Mouse (Mus musculus) kidney, embryonic 15.5 days (tissue): Measurements from ENCODE around the gene Smg7. TPM values are rescaled to one million over a fixed set of nuclear protein-coding genes. Genes with fewer than 3 reads are reported as not detected.
A peak's percentile ranks its signal among the peaks of the same experiment; 100 is the strongest.

Experiments
- ATAC-seq: fragments of 200-750 bp; cut with Nextera tagmentation; replicated peaks from 2 replicates; pipeline ENCODE4 v1.8.0; 2017; ENCODE audit warnings: moderate TSS enrichment; ENCODE audit not compliant: low FRiP score
- H3K27ac ChIP-seq: fragments of 300-500 bp; sonication (generic); 2 replicates; pipeline ENCODE4 v1.5.1; 2015; ENCODE audit warnings: mild to moderate bottlenecking, inconsistent platforms
- H3K27me3 ChIP-seq: fragments of 300-500 bp; sonication (generic); 2 replicates; pipeline ENCODE4 v1.6.1; 2015; ENCODE audit warnings: inconsistent platforms
- H3K36me3 ChIP-seq: fragments of 300-500 bp; sonication (generic); 2 replicates; pipeline ENCODE4 v1.6.1; 2015; ENCODE audit warnings: inconsistent platforms
- H3K4me1 ChIP-seq: fragments of 300-500 bp; sonication (generic); 2 replicates; pipeline ENCODE4 v1.6.1; 2015; ENCODE audit warnings: inconsistent platforms
- H3K4me2 ChIP-seq: fragments of 300-500 bp; sonication (generic); 2 replicates; pipeline ENCODE4 v1.6.1; 2015; ENCODE audit warnings: moderate library complexity, mild to moderate bottlenecking, inconsistent platforms
- H3K4me3 ChIP-seq: fragments of 300-500 bp; sonication (generic); replicated peaks from 2 replicates; pipeline ENCODE4 v1.5.1; 2015; ENCODE audit warnings: mild to moderate bottlenecking, inconsistent platforms
- H3K9ac ChIP-seq: fragments of 300-500 bp; sonication (generic); 2 replicates; pipeline ENCODE4 v1.6.1; 2015; ENCODE audit warnings: mild to moderate bottlenecking, inconsistent platforms
- H3K9me3 ChIP-seq: fragments of 300-500 bp; sonication (generic); replicated peaks from 2 replicates; pipeline ENCODE4 v1.6.1; 2016; ENCODE audit warnings: inconsistent platforms
- WGBS: fragments of 180-500 bp; shearing (Covaris S2); methylation state at CpG from one replicate; pipeline ENCODE4 v1.1.7; 2015; ENCODE audit warnings: mixed read lengths; 5-methylcytosine and 5-hydroxymethylcytosine counted together
- polyA plus RNA-seq: library from polyadenylated mRNA; unstranded; fragments of >200 nt; fragmentation: Nextera tagmentation; extraction: Ambion mirVana; gene quantifications from 2 replicates; pipeline ENCODE4 v1.2.1, GENCODE M21; 2015

Gene Smg7
- polyA plus RNA-seq, 1 experiment from 2014 or later = 31.5 TPM

DNA sequence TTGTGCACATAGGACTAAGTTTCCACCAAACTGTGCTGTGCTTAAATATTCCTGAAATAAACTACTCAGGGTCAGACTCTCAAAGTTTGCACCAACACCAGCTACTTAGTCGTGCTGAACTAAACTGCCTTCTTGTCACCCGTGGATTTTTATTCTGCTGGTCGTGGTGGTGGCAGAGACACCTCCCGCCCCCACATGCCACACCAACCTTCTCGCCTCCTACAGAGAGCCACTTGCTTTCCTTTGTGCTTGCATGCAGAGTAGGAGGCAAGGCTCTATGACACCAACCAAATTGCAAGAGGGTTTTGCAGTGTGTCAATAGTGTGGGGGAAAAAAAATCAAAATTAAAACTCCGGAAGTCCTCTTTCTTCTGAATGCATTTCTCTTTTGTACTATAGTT is 82.9 kb downstream of the Smg7 start:
- no peak overlapping the region for H3K27ac ChIP-seq
- H3K9me3 ChIP-seq = no peaks in the 10 kb centered on the region
- H3K36me3 ChIP-seq = no peaks in the 10 kb centered on the region
- no peaks in the 10 kb centered on the region for H3K27me3 ChIP-seq
- no peak overlapping the region for H3K9ac ChIP-seq
- H3K4me1 ChIP-seq = peaks cover 24% of the 10 kb centered on the region
- no peak for ATAC-seq
- WGBS = 66% methylated on average over 6 of the region's 6 CpGs
- no peak overlapping the region for H3K4me3 ChIP-seq
- H3K4me2 ChIP-seq = no peak overlapping the region

DNA sequence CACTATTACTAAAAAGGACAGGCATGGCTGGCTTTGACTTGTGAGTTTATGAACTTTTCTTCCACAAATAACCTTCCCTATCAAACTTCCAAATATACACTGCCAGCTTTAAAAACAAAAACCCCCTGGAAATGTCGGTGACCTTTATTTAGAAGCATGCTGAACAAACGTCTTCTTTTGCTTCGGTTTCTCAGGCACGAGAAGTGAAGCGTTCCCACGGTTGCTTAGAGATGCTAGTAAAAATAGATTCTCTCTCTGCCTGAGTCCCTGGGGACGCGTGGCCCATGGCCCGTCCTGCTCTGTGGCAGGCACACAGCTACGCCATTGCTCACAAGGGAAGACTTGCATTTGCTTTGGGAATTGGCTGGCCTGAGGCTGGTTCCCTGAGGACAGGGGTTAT is 84.7 kb downstream of the Smg7 start:
- ATAC-seq = 0 out of 2 replicates have a peak, but pooled peaks have one; percentile 43

GRCm38 (mm10) chr1:152817027-152817769 is 85.2 kb downstream of the Smg7 start:
- Histone ChIP-seq H3K4me2 (no peak overlapping the region), H3K27ac (peak overlapping the region; percentile 63)
- ATAC-seq = 0 out of 2 replicates have a peak, but pooled peaks have one; percentile 29

More for the DNA sequence above, 84.7 kb downstream of the Smg7 start:
- Histone ChIP-seq H3K9me3 (no peaks in the 10 kb centered on the region), H3K36me3 (no peaks in the 10 kb centered on the region), H3K4me2 (no peak overlapping the region), H3K4me1 (peaks cover 24% of the 10 kb centered on the region), H3K4me3 (no peak overlapping the region), H3K27ac (peak overlapping the region; percentile 63), H3K27me3 (no peaks in the 10 kb centered on the region), H3K9ac (no peak overlapping the region)
- WGBS = 16% methylated on average over 10 of the region's 10 CpGs

DNA sequence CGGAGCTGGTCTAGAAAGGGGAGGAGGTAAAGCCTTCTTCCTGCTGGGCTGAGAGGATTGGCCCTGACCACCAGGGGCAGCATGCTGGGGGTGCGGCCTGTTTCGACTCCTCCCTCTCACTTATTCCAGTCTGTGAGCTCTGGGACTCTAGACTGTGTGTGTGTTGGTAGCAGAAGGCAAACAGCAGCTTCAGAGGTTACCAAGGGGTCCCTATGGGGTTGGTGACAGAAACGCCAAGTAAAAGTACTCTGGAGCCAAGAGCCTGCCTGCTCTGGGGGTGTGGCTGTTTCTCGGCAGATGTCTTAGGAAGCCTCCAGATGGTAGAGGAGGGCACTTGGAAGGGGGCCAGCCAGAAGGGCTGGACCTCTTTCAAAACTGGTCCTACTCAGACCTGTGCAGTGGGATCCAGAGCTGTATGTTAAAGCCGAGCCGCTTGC is 87.2 kb downstream of the Smg7 start:
- H3K4me2 ChIP-seq = 0 out of 2 replicates have a peak overlapping the region, but pooled peaks have one; percentile 16

More at GRCm38 (mm10) chr1:152817027-152817769, 85.2 kb downstream of the Smg7 start:
- Histone ChIP-seq H3K9me3 (no peaks in the 10 kb centered on the region), H3K9ac (no peak overlapping the region), H3K27me3 (no peaks in the 10 kb centered on the region), H3K4me3 (no peak overlapping the region), H3K36me3 (no peaks in the 10 kb centered on the region), H3K4me1 (peaks cover 24% of the 10 kb centered on the region)
- WGBS = 30% methylated on average over 12 of the region's 12 CpGs

DNA sequence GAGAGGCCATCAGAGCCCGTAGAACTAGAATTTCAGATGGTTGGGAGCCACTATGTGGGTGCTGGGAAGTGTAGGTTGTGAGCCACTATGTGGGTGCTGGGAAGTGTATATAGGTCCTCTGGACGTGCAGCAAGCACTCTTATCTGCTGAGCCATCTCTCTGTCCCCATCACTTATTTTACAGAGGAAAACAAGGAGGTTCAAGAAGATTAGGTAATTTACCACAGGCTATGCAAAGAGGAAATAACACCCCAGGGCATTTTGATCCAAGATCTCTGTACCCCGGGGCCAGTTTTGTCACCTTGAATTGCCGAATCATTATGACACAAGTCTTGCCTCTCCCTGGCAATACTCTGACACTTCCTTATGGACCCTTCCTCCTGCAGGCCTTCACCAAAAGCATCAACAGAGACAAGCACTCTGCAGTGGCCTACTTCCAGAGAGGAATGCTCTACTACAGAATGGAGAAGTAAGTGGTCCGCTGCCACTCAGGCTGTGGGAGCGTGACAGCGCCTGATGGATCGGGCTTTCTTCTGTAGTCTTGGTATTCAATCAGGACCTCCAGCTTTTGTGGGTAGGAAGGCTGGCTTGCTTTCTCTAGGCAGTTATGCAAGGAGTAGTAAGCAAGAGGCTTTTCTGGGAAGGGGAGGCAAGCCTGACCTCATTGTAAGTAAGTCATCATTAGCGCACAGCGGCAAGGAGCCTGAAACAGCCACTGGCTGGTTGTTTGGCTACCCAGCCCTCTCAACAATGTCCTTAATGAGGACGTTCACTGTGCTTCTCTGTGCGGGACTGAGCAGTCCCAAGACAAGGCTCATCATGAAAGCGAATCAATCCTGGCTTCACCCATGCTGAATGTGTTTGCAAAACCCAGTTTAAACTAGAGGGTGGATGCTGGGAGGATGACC is 91.7 kb downstream of the Smg7 start:
- no peaks in the 10 kb centered on the region for H3K9me3 ChIP-seq
- H3K4me3 ChIP-seq = no peak overlapping the region
- no peak overlapping the region for H3K9ac ChIP-seq
- H3K27ac ChIP-seq = no peak overlapping the region
- no peak for ATAC-seq
- H3K4me1 ChIP-seq = peaks cover 25% of the 10 kb centered on the region
- no peaks in the 10 kb centered on the region for H3K36me3 ChIP-seq
- no peak overlapping the region for H3K4me2 ChIP-seq
- WGBS = 72% methylated on average over 13 of the region's 13 CpGs
- H3K27me3 ChIP-seq = no peaks in the 10 kb centered on the region

More for the DNA sequence above, 87.2 kb downstream of the Smg7 start:
- H3K27me3 ChIP-seq = no peaks in the 10 kb centered on the region
- no peaks in the 10 kb centered on the region for H3K36me3 ChIP-seq
- H3K27ac ChIP-seq = no peak overlapping the region
- WGBS = 47% methylated on average over 7 of the region's 7 CpGs
- H3K4me1 ChIP-seq = peaks cover 24% of the 10 kb centered on the region
- H3K9ac ChIP-seq = no peak overlapping the region
- H3K9me3 ChIP-seq = no peaks in the 10 kb centered on the region
- no peak overlapping the region for H3K4me3 ChIP-seq
- peak; percentile 60 for ATAC-seq

DNA sequence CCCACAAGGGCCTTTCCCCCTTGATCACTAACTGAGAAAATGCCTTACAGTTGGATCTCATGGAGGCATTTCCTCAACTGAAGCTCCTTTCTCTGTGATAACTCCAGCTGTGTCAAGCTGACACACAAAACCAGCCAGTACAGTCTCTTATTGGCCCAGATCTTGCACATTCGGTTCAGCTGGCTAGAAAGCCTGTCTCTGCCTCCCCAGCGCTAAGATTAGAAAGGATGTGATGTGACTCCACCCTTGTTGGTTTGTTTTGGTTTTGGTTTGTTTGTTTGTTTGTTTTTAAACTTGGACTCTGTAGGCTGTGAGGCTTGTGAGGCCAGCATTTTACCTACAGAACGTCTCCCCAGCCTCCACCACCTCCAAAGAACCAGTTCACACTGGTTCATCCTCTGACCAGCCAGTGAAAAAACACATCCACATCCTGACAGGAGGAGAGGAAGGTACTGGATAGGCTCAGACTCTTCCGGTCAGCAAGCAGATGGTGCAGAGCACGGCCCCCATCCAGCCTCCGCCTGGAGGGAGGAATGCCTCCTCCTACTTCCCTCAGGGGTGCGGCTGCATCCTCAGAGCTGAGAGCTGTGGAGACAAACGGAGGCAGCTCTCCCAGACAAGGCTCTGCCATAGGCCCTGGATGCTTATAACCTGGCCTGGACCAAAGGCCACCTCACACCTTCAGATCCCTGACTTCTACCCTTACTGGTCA is 92.7 kb downstream of the Smg7 start:
- no peaks in the 10 kb centered on the region for H3K9me3 ChIP-seq
- H3K4me2 ChIP-seq = no peak overlapping the region
- peaks cover 16% of the 10 kb centered on the region for H3K4me1 ChIP-seq
- 27% methylated on average over 8 of the region's 8 CpGs for WGBS
- no peaks in the 10 kb centered on the region for H3K36me3 ChIP-seq
- no peak overlapping the region for H3K4me3 ChIP-seq
- no peaks in the 10 kb centered on the region for H3K27me3 ChIP-seq
- ATAC-seq = peak; percentile 76
- peak overlapping the region; percentile 41 for H3K27ac ChIP-seq
- H3K9ac ChIP-seq = no peak overlapping the region

DNA sequence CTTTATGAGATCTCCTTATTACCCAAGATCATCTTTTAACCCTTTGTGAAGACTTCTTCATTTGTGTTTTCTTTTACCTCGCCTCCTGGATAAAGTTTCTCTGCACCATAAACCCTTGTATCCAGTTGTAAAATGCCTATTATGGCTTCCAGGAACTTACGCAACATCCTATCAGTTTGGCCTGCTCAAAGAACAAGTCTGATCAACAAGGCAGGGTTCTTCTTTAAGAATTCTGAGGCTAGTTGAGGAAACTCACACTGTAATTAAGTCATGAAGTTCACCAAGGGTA is 94.1 kb downstream of the Smg7 start:
- Histone ChIP-seq H3K36me3 (no peaks in the 10 kb centered on the region), H3K27me3 (no peaks in the 10 kb centered on the region), H3K4me1 (peaks cover 16% of the 10 kb centered on the region), H3K4me3 (no peak overlapping the region), H3K9me3 (no peaks in the 10 kb centered on the region), H3K27ac (peak overlapping the region; percentile 49; the same call in 1 of the 2 replicates), H3K9ac (no peak overlapping the region), H3K4me2 (no peak overlapping the region)
- no peak for ATAC-seq
- 71% methylated on average over 2 of the region's 2 CpGs for WGBS

DNA sequence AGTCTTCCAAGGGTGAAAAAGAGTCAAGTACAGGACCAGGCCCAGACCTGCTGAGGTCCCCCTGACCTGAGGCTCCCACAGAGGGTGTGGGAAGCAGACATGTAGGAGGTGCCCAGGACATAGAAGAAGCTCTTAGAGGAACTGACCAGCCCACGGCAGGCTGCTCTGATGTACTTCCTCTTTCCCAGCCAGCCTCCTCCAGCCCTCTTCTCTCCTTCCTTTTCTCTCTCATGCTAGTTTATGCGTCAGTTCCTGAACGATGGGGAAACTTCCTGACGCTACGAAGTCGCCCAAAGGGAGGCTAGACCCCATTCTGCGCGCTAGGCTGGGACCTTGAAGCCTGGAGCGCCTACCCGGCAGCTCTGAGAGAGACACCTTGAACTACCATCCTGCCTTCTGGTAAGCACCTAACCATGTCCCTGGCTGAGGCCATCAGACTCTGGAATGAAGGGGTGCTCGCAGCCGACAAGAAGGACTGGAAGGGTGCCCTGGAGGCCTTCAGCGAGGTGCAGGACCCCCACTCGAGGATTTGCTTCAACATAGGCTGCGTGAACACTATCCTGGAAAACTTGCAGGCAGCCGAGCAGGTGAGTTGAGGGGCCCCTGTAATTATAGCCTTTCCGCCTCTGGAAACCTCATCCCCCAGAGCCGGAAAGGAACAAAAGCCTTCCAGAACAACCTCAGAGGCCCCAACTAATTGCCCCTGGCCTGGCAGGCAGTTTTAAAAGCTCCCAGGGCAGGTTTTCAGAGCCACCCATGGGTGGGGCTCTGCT is 94.6 kb downstream of the Smg7 start:
- H3K4me2 ChIP-seq = no peak overlapping the region
- no peak for ATAC-seq
- no peaks in the 10 kb centered on the region for H3K36me3 ChIP-seq
- H3K9ac ChIP-seq = no peak overlapping the region
- 44% methylated on average over 18 of the region's 18 CpGs for WGBS
- H3K4me3 ChIP-seq = no peak overlapping the region
- peaks cover 16% of the 10 kb centered on the region for H3K4me1 ChIP-seq
- H3K27ac ChIP-seq = peak overlapping the region; percentile 49
- no peaks in the 10 kb centered on the region for H3K27me3 ChIP-seq
- no peaks in the 10 kb centered on the region for H3K9me3 ChIP-seq

DNA sequence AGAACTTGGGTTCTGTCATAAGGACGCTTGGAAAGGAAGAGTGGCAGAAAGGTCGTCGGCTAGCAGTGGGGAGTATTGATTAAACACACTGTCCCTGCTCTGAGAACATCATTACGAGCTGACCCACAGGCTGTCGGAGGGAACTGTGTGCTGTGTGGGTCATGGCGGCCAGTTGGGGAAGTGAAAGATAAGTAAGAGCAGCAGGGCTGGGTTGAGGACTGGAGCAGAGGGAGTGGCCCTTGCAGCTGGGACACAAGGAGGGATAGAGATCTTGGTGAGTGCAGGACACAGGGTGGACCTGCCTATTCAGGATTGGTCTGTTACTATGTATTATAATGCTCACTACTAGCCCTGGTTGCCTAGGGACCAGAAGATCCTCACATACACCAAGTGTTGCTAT is 97.5 kb downstream of the Smg7 start:
- WGBS = 83% methylated on average over 6 of the region's 6 CpGs

DNA sequence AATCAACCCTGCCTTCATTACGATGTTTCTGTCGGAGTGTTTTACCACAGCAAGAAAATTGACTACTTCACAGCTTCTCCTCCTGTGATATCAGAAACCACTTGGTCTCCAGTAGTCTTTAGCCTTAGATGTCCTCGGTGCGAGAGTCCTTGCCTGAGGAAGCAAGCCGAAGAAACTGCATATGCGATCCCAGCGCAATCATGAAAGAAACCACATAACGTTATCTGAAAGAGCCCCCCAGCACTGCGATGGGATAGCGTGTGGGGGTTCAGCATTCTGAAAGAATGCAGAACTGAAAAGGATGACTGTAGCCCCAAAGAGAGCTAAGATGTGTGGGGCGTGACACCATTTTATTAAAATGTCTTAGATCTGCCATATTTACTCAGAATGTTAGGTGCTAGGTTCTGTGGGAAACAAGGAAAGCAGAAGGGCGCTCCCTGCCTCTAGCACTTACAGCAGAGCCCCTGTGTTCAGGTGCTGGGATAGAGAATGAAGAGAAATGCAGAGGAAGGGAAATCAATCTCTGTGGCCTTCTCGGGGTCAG is 101.7 kb downstream of the Smg7 start:
- H3K27ac ChIP-seq = peak overlapping the region; percentile 67; the same call in 1 of the 2 replicates
- H3K4me3 ChIP-seq = no peak overlapping the region
- H3K36me3 ChIP-seq = no peaks in the 10 kb centered on the region
- 71% methylated on average over 13 of the region's 13 CpGs for WGBS
- H3K27me3 ChIP-seq = no peaks in the 10 kb centered on the region
- H3K9me3 ChIP-seq = no peaks in the 10 kb centered on the region
- peak overlapping the region; percentile 5; the same call in 1 of the 2 replicates for H3K4me2 ChIP-seq
- no peak overlapping the region for H3K9ac ChIP-seq
- peaks cover 30% of the 10 kb centered on the region for H3K4me1 ChIP-seq
- ATAC-seq = no peak

More for the DNA sequence above, 97.5 kb downstream of the Smg7 start:
- Histone ChIP-seq H3K4me3 (no peak overlapping the region), H3K4me2 (no peak overlapping the region), H3K27me3 (no peaks in the 10 kb centered on the region), H3K9ac (no peak overlapping the region), H3K4me1 (peaks cover 25% of the 10 kb centered on the region), H3K27ac (no peak overlapping the region), H3K9me3 (no peaks in the 10 kb centered on the region), H3K36me3 (no peaks in the 10 kb centered on the region)
- no peak for ATAC-seq

DNA sequence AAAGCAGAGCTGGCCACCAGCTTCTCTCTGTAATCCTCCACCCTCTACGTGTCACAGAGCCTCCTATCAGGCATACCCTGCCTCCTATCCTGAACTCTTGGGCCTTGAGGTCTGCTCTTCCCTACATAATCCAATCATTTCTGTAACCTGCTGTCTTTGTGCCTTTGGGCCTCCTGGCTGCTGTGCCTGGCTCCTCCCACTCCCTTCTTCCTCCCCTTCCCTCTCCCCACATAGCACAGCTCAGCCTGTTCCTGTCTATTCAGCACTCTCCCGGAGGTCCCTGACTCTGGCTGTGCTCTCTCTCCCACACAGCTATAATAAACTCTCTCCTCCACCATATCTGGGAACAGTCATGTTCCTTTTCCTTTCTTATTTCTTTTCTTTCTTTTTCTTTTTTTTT is 102.5 kb downstream of the Smg7 start, which contains the start of gene Ncf2:
Gene Ncf2, plus strand, starts transcription at position 298 of the 400 bp plus-strand sequence.
- H3K36me3 ChIP-seq = no peaks in the 10 kb centered on the region
- H3K4me1 ChIP-seq = peaks cover 30% of the 10 kb centered on the region
- H3K9ac ChIP-seq = no peak within 1 kb of the TSS
- H3K4me2 ChIP-seq = peak within 1 kb of the TSS; percentile 5; the same call in 1 of the 2 replicates
- no peak within 1 kb of the TSS for H3K4me3 ChIP-seq
- peak; percentile 89 for ATAC-seq
- 10% methylated on average over 2 of the region's 2 CpGs for WGBS
- no peaks in the 10 kb centered on the region for H3K9me3 ChIP-seq
- H3K27me3 ChIP-seq = no peaks in the 10 kb centered on the region
- H3K27ac ChIP-seq = peak within 1 kb of the TSS; percentile 67
